Mouse (Mus musculus) liver (tissue): ENCODE results near the gene Fam24a.

Experiments used
- DNase-seq: peaks from one replicate; pipeline ENCODE4 v3.0.0-alpha.2; 2020; ENCODE audit warnings: mixed read lengths

The Fam24a gene

GRCm38 (mm10) chr7:131333564-131333963, at the start of gene Fam24a:
Gene Fam24a (plus strand): TSS chr7:131333864.
- DNase-seq = no peak

GRCm38 (mm10) chr7:131297151-131297550, 36.5 kb upstream of the Fam24a start:
- DNase-seq = no peak

GRCm38 (mm10) chr7:131303340-131303739, 30.3 kb upstream of the Fam24a start:
- DNase-seq = no peak

GRCm38 (mm10) chr7:131306733-131307132, 26.9 kb upstream of the Fam24a start:
- no peak for DNase-seq

- DNase-seq = no peak
These were observed 19.2 kb upstream of the Fam24a start for GRCm38 (mm10) chr7:131314493-131314892.

- DNase-seq = no peak
These were observed 16.1 kb upstream of the Fam24a start for GRCm38 (mm10) chr7:131317587-131317986.

- DNase-seq = no peak
These were observed 15.3 kb upstream of the Fam24a start for GRCm38 (mm10) chr7:131318340-131318739.

GRCm38 (mm10) chr7:131322192-131322591, 11.5 kb upstream of the Fam24a start, which contains the start of gene Cuzd1:
Gene Cuzd1 (minus strand): TSS chr7:131322292.
- no peak for DNase-seq

- DNase-seq = no peak
These were observed 6.6 kb upstream of the Fam24a start for GRCm38 (mm10) chr7:131327054-131327453.

- DNase-seq = no peak
These were observed 4.2 kb upstream of the Fam24a start, which contains the start of gene Fam24b for GRCm38 (mm10) chr7:131329416-131329815. Gene Fam24b (minus strand): TSS chr7:131329516.

- DNase-seq = no peak
These were observed 2.0 kb upstream of the Fam24a start for GRCm38 (mm10) chr7:131331688-131332087.

- DNase-seq = no peak
These were observed 3.9 kb downstream of the Fam24a start for GRCm38 (mm10) chr7:131337502-131338068.

- DNase-seq = no peak
These were observed 12.3 kb downstream of the Fam24a start for GRCm38 (mm10) chr7:131345856-131346541.

GRCm38 (mm10) chr7:131356105-131356504, 22.4 kb downstream of the Fam24a start:
- DNase-seq = no peak

- DNase-seq = no peak
These were observed 28.6 kb downstream of the Fam24a start for GRCm38 (mm10) chr7:131362269-131362614.

GRCm38 (mm10) chr7:131362615-131363300, 29.1 kb downstream of the Fam24a start, which contains the start of gene 2310057M21Rik:
Gene 2310057M21Rik (minus strand): TSS chr7:131362759.
- DNase-seq = peak; percentile 93

- DNase-seq = no peak
These were observed 30.5 kb downstream of the Fam24a start for GRCm38 (mm10) chr7:131364131-131364530.

GRCm38 (mm10) chr7:131370648-131371469, 37.2 kb downstream of the Fam24a start, which contains the start of gene Pstk:
Gene Pstk (plus strand): TSS chr7:131371141.
- peak; percentile 92 for DNase-seq

- no peak for DNase-seq
These were observed 37.8 kb downstream of the Fam24a start for GRCm38 (mm10) chr7:131371470-131371860.

GRCm38 (mm10) chr7:131371880-131372651, 38.4 kb downstream of the Fam24a start:
- DNase-seq = no peak
